Mouse (Mus musculus): ENCODE measurements around the gene Gramd4.
"Not testable (repeated sequence)": the region's sequence is repeated elsewhere in the genome, so short reads cannot be mapped to it uniquely, and the experiment has no call there.

The Gramd4 gene

DNA sequence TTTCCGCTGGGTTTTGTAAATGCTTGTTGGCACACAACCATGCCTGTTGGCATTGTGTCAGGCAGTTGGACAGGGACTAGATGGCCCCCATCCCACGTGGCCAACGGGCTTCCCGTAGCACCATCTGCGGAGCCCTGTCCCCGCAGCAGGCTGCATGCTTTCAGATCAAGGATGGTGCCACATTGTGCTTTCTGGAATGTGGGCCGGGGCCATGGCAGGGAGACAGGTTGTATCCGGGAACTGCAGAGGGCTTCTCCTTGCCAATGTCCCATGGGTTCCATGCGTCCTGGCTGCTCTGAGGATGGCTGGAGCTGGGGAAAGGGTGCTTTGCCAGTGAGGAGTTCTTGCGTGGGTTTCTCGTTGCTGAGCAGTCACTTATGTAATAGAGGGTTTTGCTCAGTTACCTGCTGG is 25.1 kb downstream of the Gramd4 start:
- in situ Hi-C loops (cut with MboI; ENCODE audit: low pct_unique_long_range_greater_than_20kb in 1 of 2, low sequenced_read_pairs in 2 of 2, unreplicated experiment in 1 of 2), result no loop called here

- in situ Hi-C loops (cut with MboI; ENCODE audit: low pct_unique_long_range_greater_than_20kb in 1 of 2, low sequenced_read_pairs in 2 of 2, unreplicated experiment in 1 of 2), result no loop called here
These were observed 25.8 kb downstream of the Gramd4 start for GRCm38 (mm10) chr15:86083261-86083741.

DNA sequence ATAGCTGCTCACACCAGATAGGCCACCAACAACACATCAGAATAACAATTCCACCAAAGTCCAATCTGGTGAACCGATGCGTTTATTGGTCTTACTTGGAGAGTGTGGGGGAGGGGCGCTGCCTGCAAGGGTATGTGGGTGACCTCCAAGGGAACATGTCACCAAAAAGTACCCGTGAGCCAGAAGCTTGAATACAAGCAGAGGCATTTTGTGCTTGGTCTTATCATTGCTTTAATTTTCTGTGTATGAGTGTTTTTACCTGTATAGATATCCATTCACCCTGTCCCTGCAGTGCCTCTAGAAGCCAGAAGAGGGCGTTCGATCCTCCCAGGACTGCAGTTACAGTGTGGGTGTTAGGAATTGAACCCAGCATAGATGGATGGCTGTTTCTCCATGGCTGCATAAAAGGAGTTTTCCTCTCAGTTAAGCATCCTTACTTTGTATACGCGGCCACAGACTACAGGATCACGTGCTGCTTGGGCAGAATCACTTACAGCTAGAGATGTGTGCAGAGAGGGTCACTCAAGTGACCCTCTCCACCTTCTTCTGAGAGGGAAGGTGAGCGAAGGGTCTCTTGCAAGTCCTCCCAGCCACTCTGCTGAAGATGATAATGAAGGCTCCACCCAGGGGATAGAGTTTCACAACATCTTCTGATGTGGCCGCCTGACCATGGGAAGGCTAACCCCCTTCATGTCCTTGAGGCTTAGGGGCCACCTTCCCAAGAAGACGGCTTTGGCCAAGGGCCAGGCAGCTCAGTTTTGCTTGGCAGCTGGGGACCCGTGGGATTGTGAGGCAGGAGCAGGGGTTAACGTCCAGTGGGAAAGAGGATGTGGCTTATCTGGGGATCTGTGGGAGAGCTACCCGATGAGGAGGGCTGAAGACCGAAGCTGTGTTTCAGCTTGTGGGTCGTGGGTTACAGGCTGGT is 28.1 kb downstream of the Gramd4 start:
- in situ Hi-C loops (cut with MboI; ENCODE audit: low pct_unique_long_range_greater_than_20kb in 1 of 2, low sequenced_read_pairs in 2 of 2, unreplicated experiment in 1 of 2), result no loop called here

DNA sequence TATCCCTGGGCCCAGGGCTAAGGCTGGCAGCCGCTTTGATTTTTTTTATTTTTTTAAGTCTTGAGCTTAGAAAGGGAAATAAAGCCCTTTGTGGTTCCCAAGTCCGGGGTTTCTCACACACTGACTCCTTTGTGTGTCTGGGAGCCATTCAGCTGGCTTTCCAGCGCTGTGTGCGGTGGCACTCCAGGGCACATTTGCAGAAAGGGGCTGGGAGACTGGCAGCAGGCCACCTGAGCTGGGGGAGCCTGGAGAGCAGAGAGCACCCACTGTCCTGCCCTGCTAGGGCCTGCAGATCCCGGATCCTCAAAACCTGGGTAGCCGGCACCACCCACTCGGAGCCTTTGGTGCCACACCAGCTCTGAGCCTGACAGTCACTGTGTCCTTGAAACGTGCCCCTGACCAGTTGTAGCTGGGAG is 28.8 kb downstream of the Gramd4 start:
- in situ Hi-C loops (cut with MboI; ENCODE audit: low pct_unique_long_range_greater_than_20kb in 1 of 2, low sequenced_read_pairs in 2 of 2, unreplicated experiment in 1 of 2), result no loop called here

- in situ Hi-C loops (cut with MboI; ENCODE audit: low pct_unique_long_range_greater_than_20kb in 1 of 2, low sequenced_read_pairs in 2 of 2, unreplicated experiment in 1 of 2), result no loop called here
These were observed 30.2 kb downstream of the Gramd4 start for GRCm38 (mm10) chr15:86087591-86088149.

GRCm38 (mm10) chr15:86088266-86088790 is 30.8 kb downstream of the Gramd4 start:
- in situ Hi-C loops (cut with MboI; ENCODE audit: low pct_unique_long_range_greater_than_20kb in 1 of 2, low sequenced_read_pairs in 2 of 2, unreplicated experiment in 1 of 2), result no loop called here

- in situ Hi-C loops (cut with MboI; ENCODE audit: low pct_unique_long_range_greater_than_20kb in 1 of 2, low sequenced_read_pairs in 2 of 2, unreplicated experiment in 1 of 2), result no loop called here
These were observed 31.7 kb downstream of the Gramd4 start for GRCm38 (mm10) chr15:86089091-86089744.

GRCm38 (mm10) chr15:86089991-86090529 is 32.6 kb downstream of the Gramd4 start:
- in situ Hi-C loops (cut with MboI; ENCODE audit: low pct_unique_long_range_greater_than_20kb in 1 of 2, low sequenced_read_pairs in 2 of 2, unreplicated experiment in 1 of 2), result no loop called here

- in situ Hi-C loops (cut with MboI; ENCODE audit: low pct_unique_long_range_greater_than_20kb in 1 of 2, low sequenced_read_pairs in 2 of 2, unreplicated experiment in 1 of 2), result no loop called here
These were observed 33.1 kb downstream of the Gramd4 start for GRCm38 (mm10) chr15:86090578-86090977.

- in situ Hi-C loops (cut with MboI; ENCODE audit: low pct_unique_long_range_greater_than_20kb in 1 of 2, low sequenced_read_pairs in 2 of 2, unreplicated experiment in 1 of 2), result no loop called here
These were observed 33.9 kb downstream of the Gramd4 start for GRCm38 (mm10) chr15:86091201-86091997.

DNA sequence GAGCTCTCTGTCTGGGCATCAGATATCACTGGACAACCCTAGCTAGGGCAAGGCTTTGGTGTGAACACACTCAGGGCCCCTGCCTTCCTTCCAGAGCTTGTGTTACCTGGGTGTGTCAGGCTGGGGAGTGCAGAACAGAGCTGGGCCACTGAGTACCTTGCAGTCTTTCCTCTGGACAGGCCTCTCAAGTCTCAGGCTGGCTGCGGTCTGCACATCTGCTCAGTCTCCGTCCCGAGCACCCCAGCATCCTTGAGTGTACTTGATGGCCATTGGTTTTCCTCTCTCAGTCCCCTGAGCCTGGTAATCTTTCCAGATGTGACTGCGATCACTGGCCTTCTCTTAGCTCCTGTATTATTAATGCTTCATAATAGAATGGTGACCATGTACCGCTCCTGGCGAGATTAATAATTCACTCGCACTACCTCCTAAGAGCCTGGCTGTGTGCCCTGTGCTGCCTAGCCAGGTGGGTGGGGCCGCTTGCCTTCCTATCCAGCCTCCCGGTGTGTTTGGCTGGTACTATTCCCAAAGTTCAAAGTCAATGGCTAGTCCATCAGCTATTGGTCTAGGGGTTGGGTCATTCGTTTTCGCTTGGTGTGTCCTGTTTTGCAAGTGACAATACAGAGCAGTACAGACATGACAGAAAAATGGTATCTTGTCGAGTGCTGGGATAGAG is 34.6 kb downstream of the Gramd4 start:
- in situ Hi-C loops (cut with MboI; ENCODE audit: low pct_unique_long_range_greater_than_20kb in 1 of 2, low sequenced_read_pairs in 2 of 2, unreplicated experiment in 1 of 2), result no loop called here

DNA sequence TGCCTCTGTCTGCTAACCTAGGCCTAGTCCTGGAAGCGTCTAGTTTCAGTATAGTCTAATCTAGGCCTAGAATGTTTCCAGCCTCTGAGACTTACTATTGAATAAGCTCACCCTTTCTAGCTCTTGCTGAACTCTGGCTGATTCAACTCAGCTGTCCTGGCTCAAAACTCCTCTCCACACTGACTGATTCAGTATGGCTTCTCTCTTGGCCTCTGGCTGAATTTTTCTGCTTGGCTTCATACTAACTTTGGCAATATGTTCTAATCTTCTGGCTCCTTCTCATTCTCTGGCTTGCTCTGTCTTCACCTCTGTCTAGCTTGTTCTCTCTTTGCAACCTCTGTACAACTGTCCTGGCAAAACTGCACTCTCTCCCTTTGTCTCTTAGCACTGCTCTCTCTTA is 35.7 kb downstream of the Gramd4 start:
- in situ Hi-C loops (cut with MboI; ENCODE audit: low pct_unique_long_range_greater_than_20kb in 1 of 2, low sequenced_read_pairs in 2 of 2, unreplicated experiment in 1 of 2), result no loop called here

GRCm38 (mm10) chr15:86094324-86095121 is 37.0 kb downstream of the Gramd4 start:
- in situ Hi-C loops (cut with MboI; ENCODE audit: low pct_unique_long_range_greater_than_20kb in 1 of 2, low sequenced_read_pairs in 2 of 2, unreplicated experiment in 1 of 2), result no loop called here

GRCm38 (mm10) chr15:86095722-86096603 is 38.5 kb downstream of the Gramd4 start:
- in situ Hi-C loops (cut with MboI; ENCODE audit: low pct_unique_long_range_greater_than_20kb in 1 of 2, low sequenced_read_pairs in 2 of 2, unreplicated experiment in 1 of 2), result no loop called here

- in situ Hi-C loops (cut with MboI; ENCODE audit: low pct_unique_long_range_greater_than_20kb in 1 of 2, low sequenced_read_pairs in 2 of 2, unreplicated experiment in 1 of 2), result not testable (repeated sequence)
These were observed 39.1 kb downstream of the Gramd4 start for GRCm38 (mm10) chr15:86096604-86097020.

DNA sequence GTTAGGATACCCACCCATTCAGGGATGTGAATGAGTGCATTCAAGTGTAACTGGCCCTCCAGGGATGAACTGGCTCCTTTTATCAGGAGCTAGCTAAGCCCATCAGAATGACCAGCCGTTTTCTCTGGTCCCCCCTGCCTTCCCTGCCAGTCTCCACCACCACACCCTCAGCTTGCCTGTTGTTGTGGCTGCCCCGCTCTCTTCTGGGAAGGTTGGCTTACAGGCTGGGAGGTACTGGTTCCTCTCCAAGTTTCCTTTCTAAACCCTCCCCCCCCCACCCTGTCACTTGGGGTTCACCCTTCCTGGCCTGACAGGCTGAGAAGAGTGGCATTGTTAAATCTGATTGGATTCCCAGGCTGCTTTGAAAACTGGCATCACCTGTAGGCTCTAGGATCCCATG is 40.4 kb downstream of the Gramd4 start:
- in situ Hi-C loops (cut with MboI; ENCODE audit: low pct_unique_long_range_greater_than_20kb in 1 of 2, low sequenced_read_pairs in 2 of 2, unreplicated experiment in 1 of 2), result no loop called here
